Mouse (Mus musculus): ENCODE measurements at regions not wholly inside any gene's neighbourhood (a gene's known extent, or its start where the extent isn't known, plus 50 kb on each side); places are given as distances from the start of the nearest gene placed in this dataset.

DNA sequence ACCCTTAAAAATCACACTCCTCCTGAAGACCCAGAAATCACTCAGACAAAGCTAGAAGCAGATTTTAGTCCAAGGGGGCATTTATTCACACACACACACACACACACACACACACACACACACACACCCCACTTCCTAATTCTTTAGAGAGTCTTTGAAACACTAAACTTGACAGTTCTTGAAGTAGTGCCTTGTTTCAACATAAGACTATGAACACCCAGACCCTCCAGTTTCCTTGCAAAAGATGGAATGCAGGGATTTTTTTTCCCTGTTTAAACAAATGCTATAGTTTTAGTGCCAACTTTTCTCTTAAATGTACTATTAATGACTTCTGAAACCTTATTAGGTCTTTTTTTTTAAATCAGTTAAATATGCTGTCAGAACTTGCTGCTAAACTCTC is 279.2 kb upstream of the Fat1 start:
- Histone ChIP-seq H3K9ac (replicated peaks; ENCODE audit: low read length) (no peak overlapping the region), H3K36me3 (ENCODE audit: insufficient read depth, low read length) (no peaks in the 10 kb centered on the region), H3K4me2 (ENCODE audit: low read depth, low read length) (no peak overlapping the region), H3K4me3 (ENCODE audit: low read length) (no peak overlapping the region), H3K9me3 (ENCODE audit: low read length) (no peaks in the 10 kb centered on the region), H3K4me1 (ENCODE audit: insufficient read depth, low read length) (no peaks in the 10 kb centered on the region), H3K27ac (no peak overlapping the region), H3K27me3 (ENCODE audit: insufficient read depth, low read length) (no peaks in the 10 kb centered on the region)
- DNase-seq (ENCODE audit: low spot score) (no peak), ATAC-seq (no peak)
- TF ChIP-seq CTCF (IDR thresholded peaks at IDR 0.05; ENCODE audit: low read depth) = no peak

DNA sequence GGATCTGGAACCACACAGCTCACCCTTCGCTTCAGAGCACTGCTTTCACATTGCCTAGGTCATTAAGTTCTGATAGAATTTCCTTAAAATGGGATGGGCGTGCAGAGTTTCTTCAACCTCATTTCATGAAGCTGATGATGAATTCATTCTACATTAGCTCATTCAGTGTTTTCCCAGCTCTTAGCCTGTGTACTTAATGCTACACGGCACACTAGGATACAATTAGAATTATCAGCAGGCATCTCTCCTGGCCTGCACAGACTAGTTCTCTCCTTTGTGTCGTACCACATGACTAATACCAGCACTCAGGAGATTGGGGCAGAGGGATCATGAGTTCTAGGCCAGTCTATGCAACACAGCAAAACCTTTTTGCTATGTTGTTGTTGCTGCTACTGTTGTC is 278.8 kb upstream of the Fat1 start:
- Histone ChIP-seq H3K4me2 (ENCODE audit: low read depth, low read length) (no peak overlapping the region), H3K9ac (replicated peaks; ENCODE audit: low read length) (no peak overlapping the region), H3K4me3 (ENCODE audit: low read length) (no peak overlapping the region), H3K27me3 (ENCODE audit: insufficient read depth, low read length) (no peaks in the 10 kb centered on the region), H3K4me1 (ENCODE audit: insufficient read depth, low read length) (no peaks in the 10 kb centered on the region), H3K9me3 (ENCODE audit: low read length) (no peaks in the 10 kb centered on the region), H3K36me3 (ENCODE audit: insufficient read depth, low read length) (no peaks in the 10 kb centered on the region), H3K27ac (no peak overlapping the region)
- DNase-seq (ENCODE audit: low spot score) = no peak
- ATAC-seq = no peak
- 79% methylated on average over 4 of the region's 4 CpGs for WGBS
- no peak for TF ChIP-seq CTCF (IDR thresholded peaks at IDR 0.05; ENCODE audit: low read depth)

DNA sequence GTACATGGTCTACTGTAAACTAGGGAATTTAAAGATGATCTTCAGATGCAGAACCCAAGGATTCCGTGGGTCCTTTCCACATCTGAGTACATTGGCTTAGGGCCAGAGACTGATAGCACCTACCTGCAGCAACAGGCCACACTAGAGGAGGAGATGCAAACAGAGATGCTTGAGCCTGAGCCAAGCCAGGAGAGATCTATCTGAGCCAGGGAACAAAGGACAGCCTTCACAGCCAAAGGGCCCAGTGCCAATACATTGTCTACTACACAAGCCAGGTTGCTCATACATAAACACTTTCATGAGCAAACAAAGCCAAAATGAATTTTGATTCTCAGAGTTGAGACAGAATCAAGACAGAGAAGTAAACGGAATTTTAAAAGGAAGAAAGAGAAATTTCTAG is 273.6 kb upstream of the Fat1 start:
- ATAC-seq = no peak
- no peak overlapping the region for H3K4me3 ChIP-seq (ENCODE audit: low read length)
- no peak overlapping the region for H3K4me2 ChIP-seq (ENCODE audit: low read depth, low read length)
- no peaks in the 10 kb centered on the region for H3K27me3 ChIP-seq (ENCODE audit: insufficient read depth, low read length)
- no peaks in the 10 kb centered on the region for H3K4me1 ChIP-seq (ENCODE audit: insufficient read depth, low read length)
- no peak overlapping the region for H3K27ac ChIP-seq
- H3K9ac ChIP-seq (replicated peaks; ENCODE audit: low read length) = no peak overlapping the region
- TF ChIP-seq CTCF (IDR thresholded peaks at IDR 0.05; ENCODE audit: low read depth) = no peak
- no peaks in the 10 kb centered on the region for H3K36me3 ChIP-seq (ENCODE audit: insufficient read depth, low read length)
- WGBS = 63% methylated on average over 2 of the region's 2 CpGs
- H3K9me3 ChIP-seq (ENCODE audit: low read length) = no peaks in the 10 kb centered on the region
- no peak for DNase-seq (ENCODE audit: low spot score)

DNA sequence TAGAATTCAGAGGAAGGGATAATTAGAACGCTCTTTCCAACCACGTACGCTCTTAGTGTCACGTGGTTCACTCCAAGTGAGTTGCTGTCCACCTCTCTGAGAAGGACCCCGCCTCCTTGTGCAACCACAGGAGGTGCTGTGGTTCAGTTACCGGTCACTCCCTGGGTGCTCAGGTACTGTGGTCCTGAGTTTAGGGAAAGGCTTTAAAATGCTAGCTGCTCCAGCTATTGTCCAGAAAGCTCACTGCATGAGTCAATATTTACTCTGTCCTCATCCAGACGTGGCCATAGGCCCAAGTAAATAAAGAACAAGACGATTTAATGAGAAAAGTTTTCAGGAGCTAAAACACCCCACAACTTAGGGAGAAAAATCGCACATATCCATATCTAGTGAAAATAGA is 248.1 kb upstream of the Fat1 start:
- H3K4me1 ChIP-seq (ENCODE audit: insufficient read depth, low read length) = no peaks in the 10 kb centered on the region

DNA sequence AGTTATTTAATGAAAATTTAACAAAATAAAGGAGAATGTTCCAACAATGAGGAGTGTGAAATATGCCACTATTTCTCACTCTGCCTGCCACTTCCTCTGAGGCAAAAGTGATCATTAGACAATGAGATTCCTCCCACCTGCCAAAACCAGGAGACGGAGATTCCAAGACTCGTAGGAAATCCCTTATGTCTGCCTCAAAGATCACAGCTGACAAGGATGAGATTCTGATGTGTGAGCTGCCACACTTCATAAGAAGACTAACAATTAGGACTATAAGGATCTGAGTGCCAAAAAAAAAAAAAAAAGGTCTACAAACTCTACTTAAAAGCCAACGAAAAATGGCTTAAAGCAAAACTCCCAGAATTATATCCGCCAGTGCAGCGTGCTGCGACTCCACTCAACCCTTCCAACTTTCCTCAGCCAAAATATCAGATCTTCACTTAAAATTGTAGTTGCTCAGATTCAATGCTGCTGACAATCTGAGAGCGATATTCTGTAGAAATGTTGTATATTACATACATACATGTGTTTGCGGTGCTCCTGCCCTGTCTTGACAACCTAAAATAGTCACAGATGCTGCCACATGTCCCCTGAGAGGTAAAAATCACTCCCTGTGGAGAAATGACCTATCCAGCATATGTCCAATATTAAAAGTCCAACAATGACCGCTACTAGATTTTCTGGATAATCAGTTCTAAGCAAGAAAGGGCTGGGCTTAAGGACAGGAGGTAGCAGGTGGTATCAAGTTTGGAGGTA is 245.2 kb upstream of the Fat1 start:
- no peak for TF ChIP-seq CTCF (IDR thresholded peaks at IDR 0.05; ENCODE audit: low read depth)
- H3K36me3 ChIP-seq (ENCODE audit: insufficient read depth, low read length) = no peaks in the 10 kb centered on the region
- H3K9ac ChIP-seq (replicated peaks; ENCODE audit: low read length) = no peak overlapping the region
- 73% methylated on average over 9 of the region's 9 CpGs for WGBS
- peaks cover 8% of the 10 kb centered on the region; the same call in 1 of the 2 replicates for H3K4me1 ChIP-seq (ENCODE audit: insufficient read depth, low read length)
- no peak overlapping the region for H3K27ac ChIP-seq
- DNase-seq (ENCODE audit: low spot score) = no peak
- no peak overlapping the region for H3K4me3 ChIP-seq (ENCODE audit: low read length)
- H3K27me3 ChIP-seq (ENCODE audit: insufficient read depth, low read length) = no peaks in the 10 kb centered on the region
- no peak overlapping the region for H3K4me2 ChIP-seq (ENCODE audit: low read depth, low read length)
- H3K9me3 ChIP-seq (ENCODE audit: low read length) = no peaks in the 10 kb centered on the region
- ATAC-seq = no peak

More for the DNA sequence above, 248.1 kb upstream of the Fat1 start:
- no peak overlapping the region for H3K9ac ChIP-seq (replicated peaks; ENCODE audit: low read length)
- H3K36me3 ChIP-seq (ENCODE audit: insufficient read depth, low read length) = no peaks in the 10 kb centered on the region
- H3K27ac ChIP-seq = no peak overlapping the region
- DNase-seq (ENCODE audit: low spot score) (no peak), ATAC-seq (no peak)
- WGBS = 90% methylated on average over 9 of the region's 9 CpGs
- no peak overlapping the region for H3K4me3 ChIP-seq (ENCODE audit: low read length)
- no peak overlapping the region for H3K4me2 ChIP-seq (ENCODE audit: low read depth, low read length)
- no peaks in the 10 kb centered on the region for H3K27me3 ChIP-seq (ENCODE audit: insufficient read depth, low read length)
- no peak for TF ChIP-seq CTCF (IDR thresholded peaks at IDR 0.05; ENCODE audit: low read depth)
- no peaks in the 10 kb centered on the region for H3K9me3 ChIP-seq (ENCODE audit: low read length)

DNA sequence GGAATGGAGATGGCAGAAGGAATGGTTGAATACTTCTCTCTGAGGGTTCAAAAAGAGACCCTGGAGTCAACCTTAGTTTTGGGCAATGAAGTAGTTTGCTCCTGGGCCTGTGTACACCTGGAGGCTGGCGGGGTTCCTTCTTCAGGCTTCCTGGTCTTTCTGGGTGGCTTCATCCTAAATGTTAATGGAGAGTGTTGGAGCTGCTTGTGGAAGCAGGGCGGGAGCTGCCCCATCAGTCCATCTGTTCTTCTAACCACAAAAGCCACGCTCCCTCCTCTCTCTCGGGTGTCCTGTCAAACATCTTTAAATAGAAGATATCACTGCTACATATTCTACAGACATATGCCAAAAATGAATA is 244.7 kb upstream of the Fat1 start:
- DNase-seq (ENCODE audit: low spot score) (no peak), ATAC-seq (no peak)
- no peak overlapping the region for H3K4me2 ChIP-seq (ENCODE audit: low read depth, low read length)
- H3K9ac ChIP-seq (replicated peaks; ENCODE audit: low read length) = no peak overlapping the region
- H3K36me3 ChIP-seq (ENCODE audit: insufficient read depth, low read length) = no peaks in the 10 kb centered on the region
- H3K27me3 ChIP-seq (ENCODE audit: insufficient read depth, low read length) = no peaks in the 10 kb centered on the region
- H3K27ac ChIP-seq = 0 out of 2 replicates have a peak overlapping the region, but pooled peaks have one; percentile 15
- TF ChIP-seq CTCF (IDR thresholded peaks at IDR 0.05; ENCODE audit: low read depth) = no peak
- 69% methylated on average over 4 of the region's 4 CpGs for WGBS
- H3K4me1 ChIP-seq (ENCODE audit: insufficient read depth, low read length) = peaks cover 8% of the 10 kb centered on the region; the same call in 1 of the 2 replicates
- H3K4me3 ChIP-seq (ENCODE audit: low read length) = no peak overlapping the region
- no peaks in the 10 kb centered on the region for H3K9me3 ChIP-seq (ENCODE audit: low read length)

DNA sequence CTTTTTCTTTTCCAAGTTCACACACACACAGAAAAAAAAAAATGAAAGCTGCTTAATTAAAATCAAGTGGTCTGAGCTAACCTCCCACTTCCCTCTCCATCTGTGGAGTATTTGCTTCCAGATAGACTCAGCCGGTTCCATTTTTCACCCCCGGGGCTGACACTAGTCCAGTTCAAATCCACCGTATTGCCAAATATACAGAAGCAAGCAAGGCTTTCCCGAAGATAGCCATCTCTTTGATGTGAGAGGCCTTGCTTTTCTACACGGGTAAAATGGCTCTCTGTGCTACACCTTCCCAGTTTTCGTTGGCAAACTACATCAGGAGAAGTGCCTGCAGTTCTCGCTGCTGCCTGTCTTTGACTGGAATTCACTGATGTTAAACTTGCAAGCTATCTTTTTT is 244.1 kb upstream of the Fat1 start:
- Histone ChIP-seq H3K27me3 (ENCODE audit: insufficient read depth, low read length) (no peaks in the 10 kb centered on the region), H3K9me3 (ENCODE audit: low read length) (no peaks in the 10 kb centered on the region), H3K36me3 (ENCODE audit: insufficient read depth, low read length) (no peaks in the 10 kb centered on the region), H3K9ac (replicated peaks; ENCODE audit: low read length) (no peak overlapping the region), H3K27ac (no peak overlapping the region), H3K4me1 (ENCODE audit: insufficient read depth, low read length) (peaks cover 9% of the 10 kb centered on the region; the same call in 1 of the 2 replicates), H3K4me2 (ENCODE audit: low read depth, low read length) (no peak overlapping the region), H3K4me3 (ENCODE audit: low read length) (no peak overlapping the region)
- ATAC-seq = no peak
- no peak for TF ChIP-seq CTCF (IDR thresholded peaks at IDR 0.05; ENCODE audit: low read depth)
- 54% methylated on average over 7 of the region's 7 CpGs for WGBS
- peak; percentile 56 for DNase-seq (ENCODE audit: low spot score)
